Mouse (Mus musculus): Measurements from ENCODE around the gene Neu3. TPM values are rescaled to one million over a fixed set of nuclear protein-coding genes. Genes with fewer than 3 reads are reported as not detected.

Gene Neu3
- 6.9 TPM for polyA plus RNA-seq (2014; fragmentation: Illumina TruSeq; extraction: RNeasy Lipid Tissue Mini Kit (QIAGEN cat#74804); ENCODE audit: low replicate concordance)

DNA sequence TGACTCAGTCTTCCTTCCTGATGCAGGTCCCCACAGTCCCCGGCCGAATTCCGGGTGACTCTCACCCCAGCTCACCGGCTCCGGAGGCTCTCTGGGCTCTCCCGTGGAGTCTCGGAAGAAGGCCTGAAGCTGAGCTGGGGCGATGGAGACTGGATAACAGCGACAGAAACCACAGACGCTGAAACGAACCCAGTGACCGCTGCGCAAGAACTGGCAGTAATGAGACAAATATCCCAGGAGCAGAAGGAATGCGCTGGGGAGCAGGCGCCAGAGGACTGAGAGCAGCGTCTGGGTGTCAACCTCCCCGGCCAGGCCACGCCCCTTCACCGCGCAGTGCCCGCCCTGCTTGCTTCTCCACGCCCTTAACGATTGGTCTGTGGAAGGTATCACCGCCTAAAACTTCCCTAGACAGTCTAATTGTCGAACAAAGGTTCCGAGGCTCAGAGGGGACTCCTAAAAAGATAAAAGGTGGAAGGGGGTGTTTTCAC is at the start of gene Neu3:
Gene Neu3, minus strand, starts transcription at position 335 of the 488 bp plus-strand sequence.

DNA sequence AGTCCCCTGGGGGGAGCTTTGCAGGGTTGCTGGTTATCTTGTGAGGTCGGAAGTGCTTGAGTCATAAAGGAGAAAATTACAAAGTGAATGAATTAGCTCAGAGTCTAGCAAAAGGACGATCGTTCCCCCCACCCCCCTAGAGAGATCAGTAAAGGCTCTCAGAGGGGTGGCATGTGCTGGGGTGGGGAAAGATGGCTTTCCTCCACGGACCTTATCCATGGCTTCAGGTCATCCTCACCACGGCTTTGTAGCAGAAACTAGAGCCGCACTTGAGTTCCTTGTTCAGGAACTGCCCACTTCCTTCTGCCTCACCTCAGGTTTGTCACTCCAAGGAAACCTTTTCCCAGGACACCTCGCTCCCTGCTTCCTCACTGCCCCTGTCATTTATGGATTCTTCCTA is 35.1 kb upstream of the Neu3 start, which contains the start of gene Spcs2:
Gene Spcs2, minus strand, starts transcription at position 101 of the 400 bp plus-strand sequence.

DNA sequence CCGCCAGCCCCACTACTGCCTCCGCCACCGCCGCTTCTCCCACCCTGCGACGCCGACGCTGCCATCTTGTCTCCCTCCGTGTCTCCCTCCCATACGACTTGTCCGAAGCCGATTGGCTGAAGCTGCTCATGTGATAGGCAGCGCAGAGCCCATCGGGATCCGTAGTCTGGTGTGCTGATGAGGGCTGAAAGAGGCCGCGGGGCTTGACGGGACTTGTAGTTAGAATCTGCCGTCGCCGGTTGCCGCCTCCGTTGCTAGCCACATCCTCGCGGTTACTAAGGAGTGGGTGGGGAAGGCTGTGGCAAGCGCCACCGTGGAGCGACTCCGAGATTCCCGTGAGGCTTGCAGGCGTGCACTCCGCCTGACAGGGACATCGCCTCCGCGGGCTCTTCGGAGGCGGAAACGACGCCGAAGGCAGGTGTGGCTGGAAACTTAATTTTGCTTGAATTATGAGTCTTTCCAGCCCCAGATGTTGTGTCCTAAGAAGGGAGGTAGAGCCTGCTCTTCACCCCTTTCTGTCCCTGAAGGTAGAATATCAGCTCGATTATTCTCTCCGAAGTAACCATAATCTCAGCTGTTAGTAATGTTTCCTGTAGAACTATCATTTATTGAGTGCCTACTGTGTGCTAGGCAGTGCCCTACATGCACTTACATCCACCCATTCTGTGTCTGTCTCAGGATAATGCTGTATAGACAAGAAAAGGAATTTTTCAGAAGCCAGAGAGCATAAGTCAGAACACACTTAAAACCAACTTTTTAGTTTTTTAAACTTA is 30.8 kb upstream of the Neu3 start, which contains the start of gene Xrra1:
Gene Xrra1, plus strand, starts transcription at position 304 of the 773 bp plus-strand sequence.

DNA sequence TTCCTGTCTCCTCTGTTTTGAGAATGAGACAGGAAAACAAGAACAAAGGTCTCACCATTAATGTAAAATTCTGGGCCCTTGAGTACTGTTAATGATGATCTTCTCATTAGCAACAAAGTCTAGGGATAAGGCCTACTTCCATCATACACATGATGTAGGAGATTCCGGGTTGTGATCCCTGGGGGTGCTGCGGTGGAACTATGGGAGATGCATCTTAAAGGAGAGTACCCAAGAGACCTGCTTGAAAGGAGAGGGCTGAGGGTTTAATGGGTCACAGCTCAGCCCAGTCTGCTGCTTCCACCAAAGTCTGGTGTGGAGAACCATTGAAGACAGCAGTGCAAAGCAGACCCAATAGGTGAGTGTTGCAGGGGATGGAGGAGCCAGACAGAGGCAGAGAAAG is 65.0 kb downstream of the Neu3 start, which contains the start of gene Olfr521:
Gene Olfr521, plus strand, starts transcription at position 301 of the 400 bp plus-strand sequence.

Other genes starting within 250 kb of the Neu3 start
- gene Tpbgl, start 201.3 kb downstream of the Neu3 start, polyA plus RNA-seq (2014; fragmentation: Illumina TruSeq; extraction: RNeasy Lipid Tissue Mini Kit (QIAGEN cat#74804); ENCODE audit: low replicate concordance), result 0.52 TPM
- 17.9 TPM for gene Slco2b1, start 117.1 kb downstream of the Neu3 start, polyA plus RNA-seq (2014; fragmentation: Illumina TruSeq; extraction: RNeasy Lipid Tissue Mini Kit (QIAGEN cat#74804); ENCODE audit: low replicate concordance)
- not detected for gene Olfr520, start 98.1 kb downstream of the Neu3 start, polyA plus RNA-seq (2014; fragmentation: Illumina TruSeq; extraction: RNeasy Lipid Tissue Mini Kit (QIAGEN cat#74804); ENCODE audit: low replicate concordance)
- gene Olfr521, start 64.9 kb downstream of the Neu3 start, polyA plus RNA-seq (2014; fragmentation: Illumina TruSeq; extraction: RNeasy Lipid Tissue Mini Kit (QIAGEN cat#74804); ENCODE audit: low replicate concordance), result not detected
- gene Xrra1, start 30.7 kb upstream of the Neu3 start, polyA plus RNA-seq (2014; fragmentation: Illumina TruSeq; extraction: RNeasy Lipid Tissue Mini Kit (QIAGEN cat#74804); ENCODE audit: low replicate concordance), result not detected
- 189 TPM for gene Spcs2, start 35.0 kb upstream of the Neu3 start, polyA plus RNA-seq (2014; fragmentation: Illumina TruSeq; extraction: RNeasy Lipid Tissue Mini Kit (QIAGEN cat#74804); ENCODE audit: low replicate concordance)
- 4.3 TPM for gene Rnf169, start 152.0 kb upstream of the Neu3 start, polyA plus RNA-seq (2014; fragmentation: Illumina TruSeq; extraction: RNeasy Lipid Tissue Mini Kit (QIAGEN cat#74804); ENCODE audit: low replicate concordance)
- gene Chrdl2, start 177.8 kb upstream of the Neu3 start, polyA plus RNA-seq (2014; fragmentation: Illumina TruSeq; extraction: RNeasy Lipid Tissue Mini Kit (QIAGEN cat#74804); ENCODE audit: low replicate concordance), result not detected